Mouse (Mus musculus) kidney, postnatal 0 days (tissue): ENCODE measurements around the gene Zfp383. TPM values are rescaled to one million over a fixed set of nuclear protein-coding genes. Genes with fewer than 3 reads are reported as not detected.
"Not testable (repeated sequence)": the region's sequence is repeated elsewhere in the genome, so short reads cannot be mapped to it uniquely, and the experiment has no call there.

Experiments
- ATAC-seq: fragments of 200-750 bp; cut with Nextera tagmentation; replicated peaks from 2 replicates; pipeline ENCODE4 v1.8.0; 2017; ENCODE audit warnings: low read depth, moderate number of reproducible peaks, moderate TSS enrichment, moderate library complexity; ENCODE audit not compliant: low FRiP score
- DNase-seq: peaks from one replicate; pipeline ENCODE4 v3.0.0-alpha.2; 2016; ENCODE audit warnings: low spot score
- H3K27ac ChIP-seq: fragments of 300-500 bp; sonication (generic); 2 replicates; pipeline ENCODE4 v1.5.1; 2014; ENCODE audit warnings: mild to moderate bottlenecking
- H3K27me3 ChIP-seq: fragments of 300-500 bp; sonication (generic); 2 replicates; pipeline ENCODE4 v1.6.1; 2014; ENCODE audit warnings: low read length, mixed read lengths; ENCODE audit not compliant: insufficient read depth
- H3K36me3 ChIP-seq: fragments of 300-500 bp; sonication (generic); 2 replicates; pipeline ENCODE4 v1.6.1; 2014; ENCODE audit warnings: low read length, mixed read lengths; ENCODE audit not compliant: insufficient read depth
- H3K4me1 ChIP-seq: fragments of 300-500 bp; sonication (generic); replicated peaks from 2 replicates; pipeline ENCODE4 v1.6.1; 2014; ENCODE audit warnings: antibody characterized with exemption, low read length, mixed read lengths; ENCODE audit not compliant: insufficient read depth
- H3K4me2 ChIP-seq: fragments of 300-500 bp; sonication (generic); 2 replicates; pipeline ENCODE4 v1.6.1; 2014; ENCODE audit warnings: mild to moderate bottlenecking, low read length, moderate library complexity, mixed read lengths
- H3K4me3 ChIP-seq: fragments of 300-500 bp; sonication (generic); replicated peaks from 2 replicates; pipeline ENCODE4 v1.5.1; 2014; ENCODE audit warnings: low read depth, low read length
- H3K9ac ChIP-seq: fragments of 300-500 bp; sonication (generic); 2 replicates; pipeline ENCODE4 v1.6.1; 2014; ENCODE audit warnings: low read depth, low read length
- H3K9me3 ChIP-seq: fragments of 300-500 bp; sonication (generic); replicated peaks from 2 replicates; pipeline ENCODE4 v1.6.1; 2016; ENCODE audit warnings: low read length, inconsistent platforms, mixed read lengths
- CTCF ChIP-seq: IDR thresholded peaks from 2 replicates; pipeline ENCODE4 v1.5.1; 2016; ENCODE audit warnings: antibody characterized with exemption, low read depth, mild to moderate bottlenecking, moderate library complexity
- WGBS: fragments of 180-500 bp; shearing (Covaris S2); extraction: QIAGEN DNeasy Blood & Tissue Kit; methylation state at CpG from one replicate; pipeline ENCODE4 v1.1.7; 2014; 5-methylcytosine and 5-hydroxymethylcytosine counted together
- polyA plus RNA-seq: library from polyadenylated mRNA; unstranded; fragments of >200 nt; fragmentation: Nextera tagmentation; extraction: Ambion mirVana; gene quantifications from 2 replicates; pipeline ENCODE4 v1.2.1, GENCODE M21; 2015

The Zfp383 gene
- polyA plus RNA-seq, 1 experiment from 2014 or later = 3.9 TPM

DNA sequence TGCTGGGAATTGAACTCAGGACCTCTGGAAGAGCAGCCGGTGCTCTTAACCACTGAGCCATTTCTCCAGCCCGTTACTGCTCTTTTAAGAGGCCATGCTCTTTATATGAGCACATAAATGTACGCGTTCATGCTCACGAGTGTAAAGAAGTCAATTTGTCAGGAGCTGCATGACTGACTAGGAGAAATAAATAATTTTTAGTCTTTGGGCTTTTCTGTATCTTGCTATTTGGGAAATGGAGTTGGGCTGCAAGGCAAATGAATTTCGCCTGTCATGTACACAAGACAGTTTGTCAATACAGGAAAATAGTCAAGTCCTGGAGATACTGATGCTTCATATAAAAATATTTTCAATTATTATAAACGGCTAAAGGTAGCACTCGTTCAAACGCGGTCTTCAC, 45.1 kb downstream of the Zfp383 start:
- Histone ChIP-seq H3K9ac (peak overlapping the region; percentile 87), H3K4me2 (peak overlapping the region; percentile 71), H3K9me3 (no peaks in the 10 kb centered on the region), H3K27me3 (no peaks in the 10 kb centered on the region), H3K27ac (peak overlapping the region; percentile 94; the same call in 1 of the 2 replicates), H3K36me3 (no peaks in the 10 kb centered on the region), H3K4me1 (0 out of 2 replicates have a peak, but pooled peaks cover 3% of the 10 kb centered on the region), H3K4me3 (peak overlapping the region; percentile 73)
- 38% methylated on average over 10 of the region's 10 CpGs for WGBS
- DNase-seq (peak; percentile 1), ATAC-seq (no peak; the same call in 1 of the 2 replicates)
- no peak for TF ChIP-seq CTCF

GRCm38 (mm10) chr7:29953513-29954401, 45.7 kb downstream of the Zfp383 start, which contains the start of gene Zfp74:
Gene Zfp74, minus strand, starts transcription at chr7:29954089.
- DNase-seq = peak; percentile 89
- peak; percentile 33 for TF ChIP-seq CTCF
- H3K27me3 ChIP-seq = no peaks in the 10 kb centered on the region
- no peaks in the 10 kb centered on the region for H3K9me3 ChIP-seq
- H3K27ac ChIP-seq = peak within 1 kb of the TSS; percentile 94
- WGBS = under 1% methylated on average over 52 of the region's 52 CpGs
- peak within 1 kb of the TSS; percentile 87 for H3K9ac ChIP-seq
- H3K36me3 ChIP-seq = no peaks in the 10 kb centered on the region
- peak within 1 kb of the TSS; percentile 71 for H3K4me2 ChIP-seq
- peak; percentile 86 for ATAC-seq
- peak within 1 kb of the TSS; percentile 73 for H3K4me3 ChIP-seq
- H3K4me1 ChIP-seq = 0 out of 2 replicates have a peak, but pooled peaks cover 3% of the 10 kb centered on the region

DNA sequence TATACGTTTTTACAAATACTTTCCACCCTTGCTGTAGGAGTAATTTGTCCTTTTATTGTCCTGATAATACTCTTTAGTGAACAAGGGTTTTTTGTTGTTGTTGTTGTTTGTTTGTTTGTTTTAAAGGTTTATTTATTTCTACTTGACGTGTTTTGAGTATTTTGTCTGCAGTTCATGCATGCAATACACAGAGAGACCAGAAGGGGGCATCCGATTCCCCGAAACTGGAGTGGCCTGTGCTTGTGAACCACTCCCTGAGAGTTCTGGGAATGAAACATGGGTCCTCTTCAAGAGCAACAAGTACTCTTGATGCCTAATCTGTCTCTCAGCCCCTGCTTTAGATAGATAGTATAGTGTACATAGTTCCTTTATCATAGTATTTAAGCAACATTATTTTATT, 46.7 kb downstream of the Zfp383 start:
- peak overlapping the region; percentile 71 for H3K4me2 ChIP-seq

GRCm38 (mm10) chr7:29956257-29956656, 48.2 kb downstream of the Zfp383 start:
- TF ChIP-seq CTCF = no peak
- ATAC-seq = no peak
- Histone ChIP-seq H3K9me3 (no peaks in the 10 kb centered on the region), H3K27me3 (no peaks in the 10 kb centered on the region), H3K4me3 (no peak overlapping the region), H3K9ac (no peak overlapping the region), H3K4me2 (no peak overlapping the region), H3K27ac (no peak overlapping the region), H3K36me3 (no peaks in the 10 kb centered on the region), H3K4me1 (0 out of 2 replicates have a peak, but pooled peaks cover 3% of the 10 kb centered on the region)
- DNase-seq = peak; percentile 35
- 56% methylated on average over 10 of the region's 10 CpGs for WGBS

More for the DNA sequence above, 46.7 kb downstream of the Zfp383 start:
- Histone ChIP-seq H3K27me3 (no peaks in the 10 kb centered on the region), H3K4me3 (no peak overlapping the region), H3K27ac (no peak overlapping the region), H3K9me3 (no peaks in the 10 kb centered on the region), H3K36me3 (no peaks in the 10 kb centered on the region), H3K4me1 (0 out of 2 replicates have a peak, but pooled peaks cover 3% of the 10 kb centered on the region), H3K9ac (no peak overlapping the region)
- TF ChIP-seq CTCF = peak; percentile 76
- no peak for ATAC-seq
- 29% methylated on average over 4 of the region's 4 CpGs for WGBS
- peak; percentile 53 for DNase-seq

- H3K9ac ChIP-seq = no peak overlapping the region
- WGBS = 87% methylated on average over 11 of the region's 11 CpGs
- no peak for DNase-seq
- H3K9me3 ChIP-seq = no peaks in the 10 kb centered on the region
- no peak overlapping the region for H3K4me3 ChIP-seq
- TF ChIP-seq CTCF = no peak
- no peak overlapping the region for H3K4me2 ChIP-seq
- no peak for ATAC-seq
- H3K4me1 ChIP-seq = 0 out of 2 replicates have a peak, but pooled peaks cover 1% of the 10 kb centered on the region
- no peaks in the 10 kb centered on the region for H3K36me3 ChIP-seq
- no peak overlapping the region for H3K27ac ChIP-seq
- H3K27me3 ChIP-seq = no peaks in the 10 kb centered on the region
Observed at GRCm38 (mm10) chr7:29958125-29958724, 50.2 kb downstream of the Zfp383 start.

DNA sequence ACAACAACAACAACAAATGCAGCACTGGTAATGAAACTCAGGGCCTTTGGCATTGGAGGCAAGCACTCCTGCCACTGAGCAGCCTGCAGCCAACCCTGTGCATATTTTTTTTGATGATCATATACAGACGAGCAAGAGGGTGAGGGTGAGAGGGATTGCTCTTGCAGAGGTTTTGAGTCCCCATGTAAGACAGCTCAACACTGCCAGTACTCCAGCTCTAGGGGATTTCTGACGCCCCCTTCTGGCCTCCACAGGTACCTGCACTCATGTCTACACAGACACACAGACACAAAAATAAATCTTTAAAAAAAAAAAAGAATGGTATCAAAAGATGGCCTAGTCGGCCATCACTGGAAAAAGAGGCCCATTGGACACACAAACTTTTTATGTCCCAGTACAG, 51.0 kb downstream of the Zfp383 start:
- Histone ChIP-seq H3K4me1 (no peaks in the 10 kb centered on the region), H3K27me3 (no peaks in the 10 kb centered on the region), H3K27ac (no peak overlapping the region), H3K4me2 (no peak overlapping the region), H3K36me3 (no peaks in the 10 kb centered on the region), H3K9ac (no peak overlapping the region), H3K4me3 (no peak overlapping the region), H3K9me3 (no peaks in the 10 kb centered on the region)
- WGBS = 51% methylated on average over 3 of the region's 3 CpGs
- DNase-seq = no peak
- no peak for ATAC-seq
- no peak for TF ChIP-seq CTCF

- H3K4me2 ChIP-seq, H3K27me3 ChIP-seq, DNase-seq, H3K4me3 ChIP-seq, H3K36me3 ChIP-seq, H3K9ac ChIP-seq, H3K4me1 ChIP-seq, ATAC-seq, H3K9me3 ChIP-seq, H3K27ac ChIP-seq: not testable (repeated sequence)
- 54% methylated on average over 33 of the region's 39 CpGs for WGBS
Observed at GRCm38 (mm10) chr7:29965115-29965810, 57.2 kb downstream of the Zfp383 start.
